Mouse (Mus musculus): ENCODE data around the gene Rnls. TPM values are rescaled to one million over a fixed set of nuclear protein-coding genes. Genes with fewer than 3 reads are reported as not detected.

Gene Rnls
- polyA plus RNA-seq, 1 experiment from 2014 or later: 5.6 TPM

GRCm38 (mm10) chr19:33102783-33103139 lies 289.3 kb downstream of the Rnls start:
- peaks cover 4% of the 10 kb centered on the region; the same call in 1 of the 2 replicates for H3K27me3 ChIP-seq
- H3K4me2 ChIP-seq: no peak overlapping the region
- WGBS: 41% methylated on average over 7 of the region's 7 CpGs
- H3K27ac ChIP-seq: no peak overlapping the region
- no peak overlapping the region for H3K4me3 ChIP-seq (replicated peaks)
- H3K36me3 ChIP-seq: no peaks in the 10 kb centered on the region
- H3K9me3 ChIP-seq: no peaks in the 10 kb centered on the region
- H3K4me1 ChIP-seq (replicated peaks): peaks cover 20% of the 10 kb centered on the region
- ATAC-seq (ENCODE audit: insufficient number of reproducible peaks, insufficient read depth, low FRiP score, low TSS enrichment, low read depth): no peak
- H3K9ac ChIP-seq (replicated peaks): no peak overlapping the region

DNA sequence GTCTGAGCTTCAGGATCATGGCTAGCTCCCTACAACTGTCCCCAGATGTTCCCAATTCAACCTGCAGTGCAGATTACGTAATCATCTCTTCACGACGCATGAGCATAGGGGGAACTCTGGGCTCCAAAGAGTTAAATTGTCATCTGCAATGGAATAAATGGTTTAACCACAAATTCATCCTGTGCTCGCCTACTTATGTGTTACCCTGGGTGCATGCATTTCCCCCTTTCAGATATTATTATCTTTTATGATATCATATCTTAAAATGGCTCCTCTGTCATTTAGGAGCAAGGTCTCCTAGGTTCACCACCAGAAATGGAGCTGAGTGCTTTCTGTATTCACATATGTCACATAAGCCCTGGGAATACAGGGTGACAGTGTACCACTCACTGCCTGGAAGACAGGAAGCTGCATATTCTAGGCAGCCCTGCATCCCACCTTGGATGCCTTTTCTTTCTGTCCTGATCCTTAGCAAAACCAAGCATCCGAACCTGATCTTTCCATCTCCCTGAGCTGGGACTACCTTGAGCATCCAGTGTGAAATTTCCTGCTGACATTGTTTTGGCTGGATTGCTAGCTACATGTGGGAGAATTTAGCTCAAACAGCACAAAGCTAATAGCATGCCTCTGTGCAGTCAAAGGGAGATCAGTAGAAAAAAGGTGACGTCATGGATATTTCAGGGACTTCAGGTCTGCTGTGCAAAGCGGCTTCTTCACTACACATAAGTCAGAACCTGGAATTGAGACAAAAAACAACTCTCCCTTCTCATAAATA lies 289.9 kb downstream of the Rnls start:
- no peak for ATAC-seq (ENCODE audit: insufficient number of reproducible peaks, insufficient read depth, low FRiP score, low TSS enrichment, low read depth)
- Histone ChIP-seq H3K4me1 (replicated peaks) (peaks cover 20% of the 10 kb centered on the region), H3K4me3 (replicated peaks) (no peak overlapping the region)

GRCm38 (mm10) chr19:33101093-33102007 lies 290.7 kb downstream of the Rnls start:
- no peak overlapping the region for H3K9ac ChIP-seq (replicated peaks)
- H3K4me2 ChIP-seq: no peak overlapping the region
- H3K27ac ChIP-seq: no peak overlapping the region
- 62% methylated on average over 13 of the region's 13 CpGs for WGBS
- no peak overlapping the region for H3K4me3 ChIP-seq (replicated peaks)
- peaks cover 20% of the 10 kb centered on the region for H3K4me1 ChIP-seq (replicated peaks)
- no peaks in the 10 kb centered on the region; the same call in 1 of the 2 replicates for H3K27me3 ChIP-seq
- no peak for ATAC-seq (ENCODE audit: insufficient number of reproducible peaks, insufficient read depth, low FRiP score, low TSS enrichment, low read depth)
- no peaks in the 10 kb centered on the region for H3K36me3 ChIP-seq
- no peaks in the 10 kb centered on the region for H3K9me3 ChIP-seq

More for the DNA sequence above, 289.9 kb downstream of the Rnls start:
- H3K4me2 ChIP-seq: no peak overlapping the region
- no peak overlapping the region for H3K9ac ChIP-seq (replicated peaks)
- 52% methylated on average over 7 of the region's 7 CpGs for WGBS
- no peaks in the 10 kb centered on the region for H3K36me3 ChIP-seq
- H3K27ac ChIP-seq: no peak overlapping the region
- no peaks in the 10 kb centered on the region; the same call in 1 of the 2 replicates for H3K27me3 ChIP-seq
- H3K9me3 ChIP-seq: no peaks in the 10 kb centered on the region

DNA sequence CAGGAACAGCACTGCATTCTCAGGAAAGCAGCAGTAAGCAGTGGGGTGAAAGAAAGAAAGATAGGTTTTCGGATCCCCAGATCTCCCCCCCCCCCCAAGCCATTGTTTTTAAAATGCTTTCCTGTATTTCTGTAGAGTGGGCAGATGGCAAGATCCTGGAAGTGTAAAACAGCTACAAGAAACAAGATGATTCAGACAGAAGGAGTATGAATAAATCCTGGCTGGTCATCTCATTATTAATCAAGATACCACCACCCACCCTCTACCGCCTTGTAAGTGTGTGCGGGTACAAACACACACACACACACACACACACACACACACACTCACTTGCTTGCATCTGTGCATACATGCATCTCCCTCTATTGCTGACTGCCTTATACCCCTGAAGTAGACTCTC lies 291.5 kb downstream of the Rnls start:
- Histone ChIP-seq H3K4me3 (replicated peaks) (no peak overlapping the region), H3K9me3 (no peaks in the 10 kb centered on the region), H3K4me2 (no peak overlapping the region), H3K27me3 (no peaks in the 10 kb centered on the region; the same call in 1 of the 2 replicates), H3K4me1 (replicated peaks) (peaks cover 20% of the 10 kb centered on the region), H3K36me3 (no peaks in the 10 kb centered on the region), H3K27ac (no peak overlapping the region), H3K9ac (replicated peaks) (no peak overlapping the region)
- no peak for ATAC-seq (ENCODE audit: insufficient number of reproducible peaks, insufficient read depth, low FRiP score, low TSS enrichment, low read depth)
- 62% methylated on average over 3 of the region's 3 CpGs for WGBS

GRCm38 (mm10) chr19:33100031-33100430 lies 292.1 kb downstream of the Rnls start:
- Histone ChIP-seq H3K27me3 (no peaks in the 10 kb centered on the region; the same call in 1 of the 2 replicates), H3K36me3 (no peaks in the 10 kb centered on the region), H3K27ac (no peak overlapping the region), H3K9me3 (no peaks in the 10 kb centered on the region), H3K9ac (replicated peaks) (no peak overlapping the region), H3K4me3 (replicated peaks) (no peak overlapping the region), H3K4me2 (no peak overlapping the region), H3K4me1 (replicated peaks) (peaks cover 20% of the 10 kb centered on the region)
- no peak for ATAC-seq (ENCODE audit: insufficient number of reproducible peaks, insufficient read depth, low FRiP score, low TSS enrichment, low read depth)
- WGBS: 45% methylated on average over 4 of the region's 4 CpGs

- WGBS: 87% methylated on average over 9 of the region's 9 CpGs
- no peaks in the 10 kb centered on the region for H3K36me3 ChIP-seq
- no peak for ATAC-seq (ENCODE audit: insufficient number of reproducible peaks, insufficient read depth, low FRiP score, low TSS enrichment, low read depth)
Observed at GRCm38 (mm10) chr19:33099201-33099788, 292.8 kb downstream of the Rnls start.

GRCm38 (mm10) chr19:33097691-33098090 lies 294.4 kb downstream of the Rnls start:
- peaks cover 17% of the 10 kb centered on the region for H3K4me1 ChIP-seq (replicated peaks)
- no peaks in the 10 kb centered on the region for H3K9me3 ChIP-seq
- no peak overlapping the region for H3K9ac ChIP-seq (replicated peaks)
- no peak for ATAC-seq (ENCODE audit: insufficient number of reproducible peaks, insufficient read depth, low FRiP score, low TSS enrichment, low read depth)
- no peaks in the 10 kb centered on the region for H3K36me3 ChIP-seq
- H3K4me2 ChIP-seq: no peak overlapping the region
- no peaks in the 10 kb centered on the region for H3K27me3 ChIP-seq
- H3K4me3 ChIP-seq (replicated peaks): no peak overlapping the region
- no peak overlapping the region for H3K27ac ChIP-seq
- 62% methylated on average over 3 of the region's 3 CpGs for WGBS

More at GRCm38 (mm10) chr19:33099201-33099788, 292.8 kb downstream of the Rnls start:
- H3K9ac ChIP-seq (replicated peaks): no peak overlapping the region
- H3K4me2 ChIP-seq: no peak overlapping the region
- no peak overlapping the region for H3K27ac ChIP-seq
- H3K27me3 ChIP-seq: no peaks in the 10 kb centered on the region; the same call in 1 of the 2 replicates
- H3K4me1 ChIP-seq (replicated peaks): peaks cover 20% of the 10 kb centered on the region
- H3K9me3 ChIP-seq: no peaks in the 10 kb centered on the region
- H3K4me3 ChIP-seq (replicated peaks): no peak overlapping the region

- 93% methylated on average over 5 of the region's 5 CpGs for WGBS
- no peak for ATAC-seq (ENCODE audit: insufficient number of reproducible peaks, insufficient read depth, low FRiP score, low TSS enrichment, low read depth)
Observed at GRCm38 (mm10) chr19:33096581-33096980, 295.5 kb downstream of the Rnls start.

DNA sequence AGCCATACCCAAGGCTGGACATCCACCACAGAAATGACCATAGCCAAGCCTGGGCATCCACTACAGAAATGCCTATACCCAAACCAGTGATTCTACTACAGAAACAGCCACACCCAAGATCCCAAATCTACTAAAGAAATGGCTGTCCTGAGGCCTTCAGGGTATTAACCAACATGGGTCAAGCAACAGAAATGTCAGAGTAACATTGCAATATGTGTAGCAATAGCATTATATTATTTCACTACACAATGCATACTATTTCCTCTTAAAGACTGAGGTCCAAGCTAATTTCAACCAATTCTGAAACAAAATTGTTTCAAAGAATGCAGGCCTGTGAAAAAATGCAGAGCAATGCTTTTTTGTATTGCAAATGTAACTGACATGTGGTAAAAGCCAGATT lies 299.5 kb downstream of the Rnls start:
- no peak overlapping the region for H3K4me2 ChIP-seq
- ATAC-seq (ENCODE audit: insufficient number of reproducible peaks, insufficient read depth, low FRiP score, low TSS enrichment, low read depth): no peak
- no peak overlapping the region for H3K27ac ChIP-seq
- H3K4me1 ChIP-seq (replicated peaks): no peaks in the 10 kb centered on the region
- no peaks in the 10 kb centered on the region for H3K9me3 ChIP-seq
- no peaks in the 10 kb centered on the region for H3K27me3 ChIP-seq
- H3K4me3 ChIP-seq (replicated peaks): no peak overlapping the region
- no peak overlapping the region for H3K9ac ChIP-seq (replicated peaks)
- no peaks in the 10 kb centered on the region for H3K36me3 ChIP-seq

More at GRCm38 (mm10) chr19:33096581-33096980, 295.5 kb downstream of the Rnls start:
- Histone ChIP-seq H3K9me3 (no peaks in the 10 kb centered on the region), H3K27me3 (no peaks in the 10 kb centered on the region), H3K9ac (replicated peaks) (no peak overlapping the region), H3K4me3 (replicated peaks) (no peak overlapping the region), H3K4me2 (no peak overlapping the region), H3K27ac (no peak overlapping the region), H3K36me3 (no peaks in the 10 kb centered on the region), H3K4me1 (replicated peaks) (peaks cover 11% of the 10 kb centered on the region; the same call in 1 of the 2 replicates)

- Histone ChIP-seq H3K9me3 (no peaks in the 10 kb centered on the region), H3K36me3 (no peaks in the 10 kb centered on the region), H3K4me2 (no peak overlapping the region), H3K27ac (no peak overlapping the region), H3K9ac (replicated peaks) (no peak overlapping the region), H3K27me3 (no peaks in the 10 kb centered on the region), H3K4me1 (replicated peaks) (no peaks in the 10 kb centered on the region), H3K4me3 (replicated peaks) (no peak overlapping the region)
- 43% methylated on average over 3 of the region's 3 CpGs for WGBS
- ATAC-seq (ENCODE audit: insufficient number of reproducible peaks, insufficient read depth, low FRiP score, low TSS enrichment, low read depth): no peak
Observed at GRCm38 (mm10) chr19:33091324-33091723, 300.8 kb downstream of the Rnls start.

- Histone ChIP-seq H3K36me3 (no peaks in the 10 kb centered on the region), H3K4me2 (no peak overlapping the region), H3K27me3 (no peaks in the 10 kb centered on the region), H3K9me3 (no peaks in the 10 kb centered on the region), H3K4me3 (replicated peaks) (no peak overlapping the region), H3K27ac (no peak overlapping the region), H3K9ac (replicated peaks) (no peak overlapping the region), H3K4me1 (replicated peaks) (no peaks in the 10 kb centered on the region)
- WGBS: 77% methylated on average over 2 of the region's 2 CpGs
- ATAC-seq (ENCODE audit: insufficient number of reproducible peaks, insufficient read depth, low FRiP score, low TSS enrichment, low read depth): no peak
Observed at GRCm38 (mm10) chr19:33088868-33089267, 303.2 kb downstream of the Rnls start.

All from limb, embryonic 12.5 days (tissue).